Mouse (Mus musculus): Measurements from ENCODE around the gene Cep152.

DNA sequence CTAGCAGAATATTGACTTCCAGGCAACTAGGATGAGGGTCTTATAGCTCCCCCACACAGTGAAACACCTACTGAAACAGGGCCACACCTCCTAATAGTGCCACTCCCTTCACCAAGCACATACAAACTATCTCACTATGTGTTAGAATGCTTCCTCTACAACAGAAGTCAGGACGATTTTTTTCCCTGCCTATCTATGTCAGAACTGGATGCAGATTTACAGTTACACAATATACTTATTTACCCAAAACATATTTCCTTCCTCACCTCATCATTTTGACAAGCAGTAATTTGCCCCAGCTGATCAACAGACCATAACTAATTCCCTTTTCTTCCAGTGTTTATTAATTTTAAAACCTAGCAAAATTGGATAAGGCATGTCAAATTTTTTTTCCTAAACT lies 81.3 kb downstream of the Cep152 start:
- TF ChIP-seq CTCF (IDR thresholded peaks at IDR 0.05) (no peak), POLR2A (IDR thresholded peaks at IDR 0.05; ENCODE audit: insufficient read depth, low read depth, low read length) (no peak), EP300 (IDR thresholded peaks at IDR 0.05; ENCODE audit: insufficient read depth, low read depth, low read length) (no peak)
